Mouse (Mus musculus): ENCODE measurements around the gene Ralgapa2. TPM values are rescaled to one million over a fixed set of nuclear protein-coding genes. Genes with fewer than 3 reads are reported as not detected.

The Ralgapa2 gene
- polyA plus RNA-seq (2012; rRNA removed) = 15.0 and 17.8 TPM in 2 replicates

DNA sequence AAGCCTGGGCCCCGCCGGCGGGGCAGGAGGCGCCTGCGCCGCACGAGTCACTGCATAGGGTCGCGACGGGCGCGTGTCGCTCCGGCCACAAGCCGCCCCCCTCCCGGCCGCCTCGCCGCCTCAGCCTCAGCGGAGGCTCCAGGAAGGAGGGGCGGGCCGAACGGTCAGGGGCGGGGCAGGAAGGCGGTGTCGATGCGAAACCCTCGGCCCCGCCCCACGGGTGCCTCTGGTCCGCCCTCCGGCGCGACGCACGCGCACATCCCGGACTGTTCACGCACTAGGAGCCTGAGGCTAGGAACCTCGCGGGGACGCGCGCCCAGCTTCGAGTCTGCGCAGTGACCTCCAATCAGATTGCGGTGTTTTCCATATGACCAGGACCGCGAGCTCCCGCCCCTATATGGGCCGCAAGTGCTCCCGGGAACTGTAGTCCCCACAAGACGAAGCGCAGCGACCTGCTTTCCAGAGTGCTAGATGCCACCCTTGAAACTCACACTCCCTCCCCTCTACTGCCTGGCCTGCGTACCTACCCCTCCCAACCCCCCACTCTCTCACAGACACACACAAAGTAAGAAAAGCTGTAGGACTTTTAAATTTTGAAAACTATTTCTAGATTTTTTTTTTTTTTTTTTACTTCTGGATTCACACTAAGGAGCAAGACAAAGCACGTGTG is at the start of gene Ralgapa2:
Ralgapa2 (minus strand) TSS at position 434 of the 670 bp plus-strand sequence.
- H3K36me3 ChIP-seq (ENCODE audit: control insufficient read depth, insufficient read depth, low read length) = no peaks in the 10 kb centered on the region
- no peak within 1 kb of the TSS for H3K27ac ChIP-seq (ENCODE audit: control insufficient read depth, insufficient read depth, low read length)
- TF ChIP-seq CTCF (IDR thresholded peaks at IDR 0.05; ENCODE audit: borderline replicate concordance, control insufficient read depth, extremely low read depth, insufficient read depth, low read length, poor library complexity) (peak; percentile 22; the same call in 1 of the 2 replicates), POLR2A (IDR thresholded peaks at IDR 0.05; ENCODE audit: control insufficient read depth, extremely low read depth, insufficient read depth, low read length, poor library complexity) (peak; percentile 57)
- peak within 1 kb of the TSS; percentile 76 for H3K4me3 ChIP-seq (ENCODE audit: control insufficient read depth, insufficient read depth, low read length)
- peak; percentile 98 for DNase-seq
- under 1% methylated on average over 57 of the region's 57 CpGs for WGBS
- peaks cover 7% of the 10 kb centered on the region for H3K4me1 ChIP-seq (replicated peaks; ENCODE audit: control insufficient read depth, insufficient read depth, low read length)
- H3K27me3 ChIP-seq (ENCODE audit: control insufficient read depth, insufficient read depth, low read length) = no peaks in the 10 kb centered on the region

- DNase-seq = no peak
- TF ChIP-seq POLR2A (IDR thresholded peaks at IDR 0.05; ENCODE audit: control insufficient read depth, extremely low read depth, insufficient read depth, low read length, poor library complexity) (no peak), CTCF (IDR thresholded peaks at IDR 0.05; ENCODE audit: borderline replicate concordance, control insufficient read depth, extremely low read depth, insufficient read depth, low read length, poor library complexity) (no peak)
- WGBS = 66% methylated on average over 3 of the region's 3 CpGs
- Histone ChIP-seq H3K4me3 (ENCODE audit: control insufficient read depth, insufficient read depth, low read length) (no peak overlapping the region), H3K4me1 (replicated peaks; ENCODE audit: control insufficient read depth, insufficient read depth, low read length) (no peaks in the 10 kb centered on the region), H3K27me3 (ENCODE audit: control insufficient read depth, insufficient read depth, low read length) (no peaks in the 10 kb centered on the region), H3K36me3 (ENCODE audit: control insufficient read depth, insufficient read depth, low read length) (no peaks in the 10 kb centered on the region), H3K27ac (ENCODE audit: control insufficient read depth, insufficient read depth, low read length) (no peak overlapping the region)
Measured at GRCm38 (mm10) chr2:146561505-146561904, 49.4 kb upstream of the Ralgapa2 start.

GRCm38 (mm10) chr2:146560633-146561043 is 48.5 kb upstream of the Ralgapa2 start:
- Histone ChIP-seq H3K27me3 (ENCODE audit: control insufficient read depth, insufficient read depth, low read length) (no peaks in the 10 kb centered on the region), H3K36me3 (ENCODE audit: control insufficient read depth, insufficient read depth, low read length) (no peaks in the 10 kb centered on the region), H3K4me3 (ENCODE audit: control insufficient read depth, insufficient read depth, low read length) (no peak overlapping the region), H3K4me1 (replicated peaks; ENCODE audit: control insufficient read depth, insufficient read depth, low read length) (no peaks in the 10 kb centered on the region), H3K27ac (ENCODE audit: control insufficient read depth, insufficient read depth, low read length) (no peak overlapping the region)
- 69% methylated on average over 4 of the region's 4 CpGs for WGBS
- DNase-seq = no peak
- TF ChIP-seq POLR2A (IDR thresholded peaks at IDR 0.05; ENCODE audit: control insufficient read depth, extremely low read depth, insufficient read depth, low read length, poor library complexity) = no peak
- TF ChIP-seq CTCF (IDR thresholded peaks at IDR 0.05; ENCODE audit: borderline replicate concordance, control insufficient read depth, extremely low read depth, insufficient read depth, low read length, poor library complexity) = no peak

- H3K4me3 ChIP-seq (ENCODE audit: control insufficient read depth, insufficient read depth, low read length) = no peak overlapping the region
- DNase-seq = no peak
- TF ChIP-seq POLR2A (IDR thresholded peaks at IDR 0.05; ENCODE audit: control insufficient read depth, extremely low read depth, insufficient read depth, low read length, poor library complexity) = no peak
- no peak for TF ChIP-seq CTCF (IDR thresholded peaks at IDR 0.05; ENCODE audit: borderline replicate concordance, control insufficient read depth, extremely low read depth, insufficient read depth, low read length, poor library complexity)
Measured at GRCm38 (mm10) chr2:146556148-146556547, 44.0 kb upstream of the Ralgapa2 start.

GRCm38 (mm10) chr2:146555351-146555750 is 43.2 kb upstream of the Ralgapa2 start:
- no peaks in the 10 kb centered on the region for H3K36me3 ChIP-seq (ENCODE audit: control insufficient read depth, insufficient read depth, low read length)
- TF ChIP-seq CTCF (IDR thresholded peaks at IDR 0.05; ENCODE audit: borderline replicate concordance, control insufficient read depth, extremely low read depth, insufficient read depth, low read length, poor library complexity) (no peak), POLR2A (IDR thresholded peaks at IDR 0.05; ENCODE audit: control insufficient read depth, extremely low read depth, insufficient read depth, low read length, poor library complexity) (no peak)
- H3K27me3 ChIP-seq (ENCODE audit: control insufficient read depth, insufficient read depth, low read length) = no peaks in the 10 kb centered on the region
- DNase-seq = no peak
- 76% methylated on average over 5 of the region's 5 CpGs for WGBS
- no peaks in the 10 kb centered on the region for H3K4me1 ChIP-seq (replicated peaks; ENCODE audit: control insufficient read depth, insufficient read depth, low read length)
- H3K4me3 ChIP-seq (ENCODE audit: control insufficient read depth, insufficient read depth, low read length) = no peak overlapping the region
- no peak overlapping the region for H3K27ac ChIP-seq (ENCODE audit: control insufficient read depth, insufficient read depth, low read length)

More at GRCm38 (mm10) chr2:146556148-146556547, 44.0 kb upstream of the Ralgapa2 start:
- no peaks in the 10 kb centered on the region for H3K36me3 ChIP-seq (ENCODE audit: control insufficient read depth, insufficient read depth, low read length)
- H3K27ac ChIP-seq (ENCODE audit: control insufficient read depth, insufficient read depth, low read length) = no peak overlapping the region
- no peaks in the 10 kb centered on the region for H3K27me3 ChIP-seq (ENCODE audit: control insufficient read depth, insufficient read depth, low read length)
- H3K4me1 ChIP-seq (replicated peaks; ENCODE audit: control insufficient read depth, insufficient read depth, low read length) = no peaks in the 10 kb centered on the region

DNA sequence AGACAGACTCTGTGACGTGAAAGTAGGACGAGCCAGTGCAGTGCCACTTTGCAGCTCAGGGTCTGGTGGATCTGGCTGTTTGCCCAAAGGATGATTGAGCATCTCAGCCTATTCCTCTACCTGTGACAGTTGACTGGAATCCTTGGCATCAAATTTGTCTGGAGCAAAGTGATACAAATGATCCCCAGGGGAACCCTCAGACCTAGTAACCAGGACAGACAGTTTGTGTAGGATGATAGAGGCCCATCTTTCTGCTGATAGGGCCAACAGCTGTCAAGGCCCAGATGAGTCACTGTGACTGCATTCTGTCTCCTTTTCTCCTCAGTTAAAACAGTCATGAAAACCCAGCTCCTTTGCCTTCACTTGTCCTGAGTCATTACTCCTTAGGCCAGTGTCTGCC is 41.6 kb upstream of the Ralgapa2 start:
- no peak for DNase-seq
- Histone ChIP-seq H3K36me3 (ENCODE audit: control insufficient read depth, insufficient read depth, low read length) (no peaks in the 10 kb centered on the region), H3K4me1 (replicated peaks; ENCODE audit: control insufficient read depth, insufficient read depth, low read length) (no peaks in the 10 kb centered on the region), H3K4me3 (ENCODE audit: control insufficient read depth, insufficient read depth, low read length) (no peak overlapping the region), H3K27ac (ENCODE audit: control insufficient read depth, insufficient read depth, low read length) (no peak overlapping the region), H3K27me3 (ENCODE audit: control insufficient read depth, insufficient read depth, low read length) (no peaks in the 10 kb centered on the region)
- TF ChIP-seq CTCF (IDR thresholded peaks at IDR 0.05; ENCODE audit: borderline replicate concordance, control insufficient read depth, extremely low read depth, insufficient read depth, low read length, poor library complexity) = no peak
- no peak for TF ChIP-seq POLR2A (IDR thresholded peaks at IDR 0.05; ENCODE audit: control insufficient read depth, extremely low read depth, insufficient read depth, low read length, poor library complexity)
- WGBS = 77% methylated on average over 2 of the region's 2 CpGs
